17 mouse cellular contexts compared by ENCODE assay signal in genomic region chr8:81996823-81997222, GRCm38 (mm10).
A peak's percentile ranks its signal among the peaks of the same experiment; 100 is the strongest.
DNase-seq lines count a peak whose midpoint lies in the region; ATAC-seq and TF ChIP-seq lines count a peak whose summit lies in the region.
"Had no signal": no experiment of that assay in that cellular context is flagged by ENCODE, and none has a peak within 500 bp of the region (broad histone marks: within the 10 kb centered on the region; RNA-seq: fewer than 3 reads in every experiment).

No protein-coding gene starts in this region.

- DNase-seq in forebrain, embryonic 14.5 days (ENCODE audit: low spot score): peak; percentile 67
- peak; percentile 44 for DNase-seq in right cerebral cortex, adult 18-20 months
- no peak for DNase-seq in right cerebral cortex, postnatal 14 days
- peak; percentile 13 to 57 for DNase-seq in layer of hippocampus, adult 2 months (ENCODE audit: low spot score in 2 of 2)
- DNase-seq in telencephalon, adult 2 months (ENCODE audit: low read depth, low spot score): peak; percentile 75
- DNase-seq in kidney, adult 18-20 months: no peak
- DNase-seq: adrenal gland, postnatal 25 days; cerebellum, postnatal 10 days; heart, adult 11 months; lung, postnatal 14 days had no signal

- H3K9me3 ChIP-seq in forebrain, embryonic 14.5 days (replicated peaks; ENCODE audit: control insufficient read depth, low read length): no peaks in the 10 kb centered on the region
- H3K9me3 ChIP-seq in forebrain, embryonic 12.5 days: no peaks in the 10 kb centered on the region
- no peaks in the 10 kb centered on the region for H3K9me3 ChIP-seq in liver, embryonic 12.5 days (replicated peaks)
- H3K9me3 ChIP-seq: hindbrain, embryonic 10.5 days; kidney, embryonic 15.5 days; limb, embryonic 12.5 days had no signal

- H3K27me3 ChIP-seq in forebrain, embryonic 14.5 days (replicated peaks; ENCODE audit: control insufficient read depth, insufficient read depth, low read length): no peaks in the 10 kb centered on the region
- H3K27me3 ChIP-seq in forebrain, embryonic 12.5 days: no peaks in the 10 kb centered on the region
- H3K27me3 ChIP-seq in liver, embryonic 12.5 days (replicated peaks): no peaks in the 10 kb centered on the region
- H3K27me3 ChIP-seq: kidney, embryonic 15.5 days; limb, embryonic 12.5 days had no signal

- no peak overlapping the region for H3K9ac ChIP-seq in forebrain, embryonic 14.5 days (ENCODE audit: low read length)
- H3K9ac ChIP-seq in forebrain, embryonic 12.5 days: no peak overlapping the region
- no peak overlapping the region for H3K9ac ChIP-seq in liver, embryonic 12.5 days
- H3K9ac ChIP-seq: kidney, embryonic 15.5 days; limb, embryonic 12.5 days had no signal

- H3K4me3 ChIP-seq in forebrain, embryonic 14.5 days (ENCODE audit: low read depth, low read length): no peak overlapping the region
- H3K4me3 ChIP-seq in forebrain, embryonic 12.5 days (replicated peaks): no peak overlapping the region
- H3K4me3 ChIP-seq in layer of hippocampus, adult 2 months: no peak overlapping the region
- H3K4me3 ChIP-seq in liver, embryonic 12.5 days: no peak overlapping the region
- H3K4me3 ChIP-seq: erythroblast, embryonic 14.5 days; hindbrain, embryonic 10.5 days; kidney, embryonic 15.5 days; limb, embryonic 12.5 days had no signal

- no peaks in the 10 kb centered on the region for H3K4me1 ChIP-seq in forebrain, embryonic 14.5 days (ENCODE audit: control insufficient read depth, insufficient read depth, low read length)
- H3K4me1 ChIP-seq in forebrain, embryonic 12.5 days: no peaks in the 10 kb centered on the region
- H3K4me1 ChIP-seq in liver, embryonic 12.5 days: no peaks in the 10 kb centered on the region
- H3K4me1 ChIP-seq: hindbrain, embryonic 10.5 days; kidney, embryonic 15.5 days; limb, embryonic 12.5 days had no signal

- no peaks in the 10 kb centered on the region for H3K36me3 ChIP-seq in forebrain, embryonic 14.5 days (ENCODE audit: control insufficient read depth, insufficient read depth, low read length)
- H3K36me3 ChIP-seq in forebrain, embryonic 12.5 days (replicated peaks): no peaks in the 10 kb centered on the region
- no peaks in the 10 kb centered on the region for H3K36me3 ChIP-seq in liver, embryonic 12.5 days
- H3K36me3 ChIP-seq: hindbrain, embryonic 10.5 days; kidney, embryonic 15.5 days; limb, embryonic 12.5 days had no signal

- no peak overlapping the region for H3K27ac ChIP-seq in forebrain, embryonic 14.5 days (ENCODE audit: low read depth, low read length)
- H3K27ac ChIP-seq in forebrain, embryonic 12.5 days: no peak overlapping the region
- H3K27ac ChIP-seq in layer of hippocampus, adult 2 months: no peak overlapping the region
- H3K27ac ChIP-seq in liver, embryonic 12.5 days: no peak overlapping the region
- H3K27ac ChIP-seq: hindbrain, embryonic 10.5 days; kidney, embryonic 15.5 days; limb, embryonic 12.5 days had no signal

- TF ChIP-seq CTCF in layer of hippocampus, adult 2 months (conservative IDR thresholded peaks at IDR 0.05): no peak

- WGBS in forebrain, embryonic 14.5 days: 65% methylated on average over 1 of the region's 1 CpGs
- 93% methylated on average over 1 of the region's 1 CpGs for WGBS in forebrain, embryonic 12.5 days
- 74% methylated on average over 1 of the region's 1 CpGs for WGBS in liver, embryonic 12.5 days (ENCODE audit: insufficient replicate concordance)

- no peak overlapping the region for H3K4me2 ChIP-seq in forebrain, embryonic 14.5 days (ENCODE audit: low read length)
- H3K4me2 ChIP-seq in forebrain, embryonic 12.5 days: no peak overlapping the region
- no peak overlapping the region for H3K4me2 ChIP-seq in liver, embryonic 12.5 days
- H3K4me2 ChIP-seq: kidney, embryonic 15.5 days; limb, embryonic 12.5 days had no signal

- ATAC-seq in forebrain, embryonic 14.5 days: peak; percentile 66; the same call in 1 of the 2 replicates
- ATAC-seq in forebrain, embryonic 12.5 days (ENCODE audit: low FRiP score): no peak
- ATAC-seq in liver, embryonic 12.5 days: no peak
- ATAC-seq: CD4-positive, CD25-positive, alpha-beta regulatory T cell, adult 4 months had no signal

Comparison
In these comparisons a context has a peak if more than half of its experiments do, and no peak if none do; other contexts are left out.
1. DNase-seq: peak in forebrain, embryonic 14.5 days (single experiment), right cerebral cortex, adult 18-20 months (single experiment), layer of hippocampus, adult 2 months (2 of 2) and telencephalon, adult 2 months (single experiment); none in right cerebral cortex, postnatal 14 days (single experiment) and kidney, adult 18-20 months (single experiment).